Mouse (Mus musculus) hematopoietic stem cell, adult 5-6 weeks (primary cell): ENCODE results near the gene Rlim. TPM values are rescaled to one million over a fixed set of nuclear protein-coding genes. Genes with fewer than 3 reads are reported as not detected.

Source experiments
- ATAC-seq, 2 experiments: fragments of 125-278 bp in 1 of 2; replicated peaks in 1 of 2; 2 replicates each; pipeline ENCODE4 v1.8.0; 2016 to 2017; ENCODE audit warnings: inconsistent platforms in 2 of 2, mild to moderate bottlenecking in 2 of 2, moderate number of reproducible peaks in 2 of 2, low read depth in 1 of 2, moderate TSS enrichment in 1 of 2; ENCODE audit not compliant: low FRiP score in 2 of 2, poor library complexity in 2 of 2, severe bottlenecking in 2 of 2, insufficient read depth in 1 of 2, low TSS enrichment in 1 of 2
- total RNA-seq: library from RNA; stranded (forward); fragments of 172-1452, 232-1000 nt; gene quantifications from 2 replicates; pipeline ENCODE4 v1.2.3, GENCODE M21; 2017

Gene Rlim
- total RNA-seq = 166 and 170 TPM in 2 replicates

DNA sequence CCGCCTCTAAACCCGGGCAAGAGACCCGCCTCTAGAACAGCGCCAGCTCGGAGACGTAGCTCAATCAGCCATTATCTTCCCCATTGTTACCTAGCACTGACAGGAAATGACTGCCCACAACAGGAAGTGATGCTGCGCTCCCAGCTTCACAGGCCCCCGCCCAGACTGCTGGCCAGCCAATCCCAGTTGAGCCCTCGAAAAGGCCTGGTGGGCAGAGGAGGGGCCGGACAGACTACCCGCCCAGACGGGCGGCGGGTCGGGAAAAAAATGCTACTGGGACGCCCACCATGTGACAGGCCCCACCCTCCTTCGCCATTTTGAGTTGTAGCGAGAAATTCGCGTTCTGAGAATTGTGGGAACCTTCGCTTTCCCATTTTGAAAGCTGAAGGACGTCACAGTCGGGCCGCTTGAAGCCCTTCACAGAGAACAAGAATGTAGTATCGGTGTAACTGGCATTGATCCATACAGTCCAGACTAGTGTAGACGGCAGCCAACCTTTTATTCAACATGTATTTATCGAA lies at the start of gene Rlim:
Rlim (minus strand) TSS at position 116 of the 521 bp plus-strand sequence.
- peak; percentile 96 for ATAC-seq

DNA sequence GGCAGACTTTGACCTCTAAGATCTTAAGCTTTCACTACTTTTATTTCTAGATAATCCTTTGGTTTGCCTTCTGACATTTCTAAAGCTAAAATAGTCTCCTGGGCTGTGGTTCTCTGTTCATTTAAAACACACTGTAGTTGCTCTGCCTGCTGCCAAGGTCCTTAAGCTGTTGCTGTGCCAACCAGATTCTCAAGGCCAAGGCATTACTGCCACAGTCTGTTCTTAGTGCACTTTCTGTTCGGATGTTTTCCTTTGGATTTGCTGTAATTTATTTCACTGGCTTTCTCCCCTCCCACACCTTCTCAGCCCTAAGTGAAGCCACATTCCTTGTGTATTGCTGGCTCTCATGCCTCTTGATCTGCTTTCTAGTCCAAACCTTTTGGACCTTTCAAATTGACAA lies 36.1 kb upstream of the Rlim start:
- ATAC-seq = no peak

DNA sequence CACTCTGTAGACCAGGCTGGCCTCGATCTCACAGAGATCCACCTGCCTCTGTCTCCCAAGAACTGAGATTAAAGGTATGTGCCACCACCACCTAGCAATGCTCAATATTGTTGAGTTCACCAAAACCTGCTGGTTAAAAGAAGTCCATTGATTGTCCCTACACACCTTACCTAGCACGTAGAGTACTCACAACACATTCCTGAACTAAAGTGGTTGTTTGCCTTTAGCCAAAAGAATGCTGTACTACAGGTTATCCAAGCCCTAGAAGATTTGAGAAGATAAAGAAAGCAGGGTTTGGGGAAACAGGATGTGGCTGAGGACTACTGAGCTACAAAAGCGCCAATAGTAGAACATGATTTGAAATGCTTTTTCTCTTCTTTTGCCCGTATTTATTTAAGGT lies 34.0 kb upstream of the Rlim start:
- no peak for ATAC-seq

DNA sequence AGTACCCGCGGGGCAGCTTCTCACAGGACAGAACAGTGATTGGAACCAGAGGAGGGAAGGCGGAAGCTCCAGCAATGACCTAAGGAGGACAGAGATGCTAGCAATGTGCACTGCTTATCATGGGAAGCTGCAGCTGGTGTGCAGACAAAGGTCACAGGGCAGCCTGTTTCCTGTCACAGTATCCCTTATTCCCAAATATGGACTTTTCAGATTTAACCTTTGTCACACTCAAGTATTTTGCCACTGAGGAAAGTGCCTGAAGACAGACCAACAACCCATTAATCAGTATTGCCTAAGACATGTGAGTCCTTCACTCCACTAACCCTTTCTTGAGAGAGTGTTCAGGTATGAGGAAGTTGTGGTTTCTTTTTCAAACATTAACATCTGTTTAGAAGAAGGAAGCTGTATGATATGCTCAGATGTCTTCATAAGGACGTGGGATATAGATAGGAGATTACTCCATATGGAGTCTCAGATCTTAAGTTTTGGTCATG lies 32.3 kb upstream of the Rlim start:
- ATAC-seq = peak; percentile 78 to 92

DNA sequence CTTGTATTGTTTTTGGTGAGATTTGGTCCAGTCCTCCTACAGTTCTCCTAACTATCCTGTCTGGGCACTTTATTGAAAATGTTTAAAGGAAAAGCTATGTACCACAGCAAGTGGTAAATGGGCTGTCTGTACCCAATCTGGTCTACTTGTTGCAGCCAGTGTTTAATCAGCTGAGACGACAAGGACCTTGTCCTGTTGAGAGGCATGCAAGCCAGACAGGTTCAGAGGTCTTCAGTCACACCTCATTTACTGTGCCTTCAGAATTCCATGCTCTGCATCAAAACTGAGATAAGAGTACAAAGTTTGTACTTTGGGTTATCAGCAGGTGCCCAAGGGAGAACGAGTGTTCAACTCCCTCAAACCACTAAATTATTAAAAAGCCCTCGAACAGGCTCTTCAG lies 13.7 kb upstream of the Rlim start:
- ATAC-seq = no peak

DNA sequence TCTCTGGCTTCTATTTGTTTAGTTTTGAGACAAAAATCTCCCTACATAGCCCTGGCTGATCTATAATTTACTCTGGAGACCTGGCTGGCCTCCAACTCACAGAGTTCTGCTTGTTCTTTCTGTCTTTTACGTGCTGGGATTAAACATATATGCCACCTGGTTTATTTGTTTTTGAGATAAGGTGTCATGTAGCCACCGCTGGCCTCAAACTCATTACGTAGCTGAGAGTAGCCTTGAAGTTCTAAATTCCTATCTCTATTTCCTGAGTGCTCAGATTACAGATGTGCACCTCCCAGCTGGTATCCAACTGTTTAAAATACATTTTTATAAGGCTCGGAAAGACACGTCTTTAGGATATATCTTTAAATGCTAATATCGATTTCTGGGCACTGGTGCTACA lies 12.8 kb upstream of the Rlim start:
- ATAC-seq = no peak

DNA sequence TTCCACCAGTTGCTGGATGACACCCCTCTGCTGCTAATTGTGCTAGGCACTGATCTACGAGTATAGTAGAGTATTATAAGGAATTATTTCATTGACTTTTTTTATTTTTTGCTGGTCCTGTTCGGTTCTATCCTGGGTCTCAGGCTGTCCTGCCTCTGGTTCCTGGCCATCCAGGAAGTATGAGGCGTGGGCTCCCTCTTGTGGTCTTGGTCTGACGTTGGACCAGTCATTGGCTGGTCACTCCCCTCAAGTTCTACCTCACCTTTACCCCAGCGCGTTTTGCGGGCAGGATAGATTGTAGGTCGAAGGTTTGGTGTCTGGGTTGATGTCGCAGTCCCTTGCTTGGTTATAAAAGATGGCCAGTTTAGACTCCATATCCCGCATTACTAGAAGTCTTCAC lies 10.6 kb upstream of the Rlim start:
- ATAC-seq = peak in 1 of 2 experiments; percentile 51; a peak in 1 of 4 replicates

DNA sequence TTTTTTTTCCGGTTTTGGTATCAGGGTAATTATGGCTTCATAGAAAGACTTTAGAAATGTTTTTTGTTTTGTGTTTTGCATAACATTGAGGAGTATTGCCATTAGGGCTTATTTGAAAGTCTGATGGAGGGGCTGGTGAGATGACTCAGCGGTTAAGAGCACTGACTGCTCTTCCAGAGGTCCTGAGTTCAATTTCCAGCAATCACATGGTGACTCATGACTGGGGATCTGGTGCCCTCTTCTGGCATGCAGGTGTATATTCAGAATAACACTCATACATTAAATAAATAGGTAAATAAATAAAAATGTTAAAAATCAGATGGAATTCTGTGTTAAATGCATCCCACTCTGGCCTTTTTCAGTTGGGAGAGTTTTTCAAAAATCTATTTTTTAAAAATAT lies 9.3 kb upstream of the Rlim start:
- ATAC-seq = no peak

DNA sequence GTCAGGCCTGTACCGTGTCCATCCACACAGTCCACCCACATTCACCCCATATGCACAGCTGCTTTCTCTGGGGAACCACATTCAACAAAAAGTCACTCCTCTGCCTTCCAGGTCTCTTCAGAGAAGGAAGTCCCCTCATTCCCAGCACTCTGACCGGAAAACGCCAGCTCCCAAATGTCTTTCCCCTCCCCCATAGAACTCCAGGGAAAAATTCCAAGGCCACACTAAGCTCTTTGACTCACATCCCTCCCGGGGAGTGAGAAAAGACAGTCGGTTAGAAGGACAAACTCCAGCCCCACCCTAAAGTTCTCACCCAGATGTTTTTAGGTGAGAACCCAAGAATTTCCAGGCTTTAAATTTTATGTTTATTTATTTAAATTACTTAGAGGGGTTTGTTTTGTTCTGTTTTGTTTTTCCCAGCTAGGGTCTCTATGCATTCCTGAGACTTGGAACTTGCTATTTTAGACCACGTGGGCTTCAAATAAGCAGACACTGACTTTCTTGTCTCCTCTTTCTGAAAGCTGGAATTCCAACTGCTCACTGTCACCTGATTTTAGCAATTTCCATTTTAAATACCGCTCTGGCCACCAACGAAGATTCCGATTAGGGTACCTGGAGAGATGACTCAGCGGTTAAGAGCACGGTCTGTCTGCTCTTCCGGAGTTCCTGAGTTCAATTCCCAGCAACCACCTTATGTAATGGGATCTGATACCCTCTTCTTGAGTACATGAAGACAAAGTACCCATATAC lies 6.3 kb upstream of the Rlim start:
- ATAC-seq = no peak

DNA sequence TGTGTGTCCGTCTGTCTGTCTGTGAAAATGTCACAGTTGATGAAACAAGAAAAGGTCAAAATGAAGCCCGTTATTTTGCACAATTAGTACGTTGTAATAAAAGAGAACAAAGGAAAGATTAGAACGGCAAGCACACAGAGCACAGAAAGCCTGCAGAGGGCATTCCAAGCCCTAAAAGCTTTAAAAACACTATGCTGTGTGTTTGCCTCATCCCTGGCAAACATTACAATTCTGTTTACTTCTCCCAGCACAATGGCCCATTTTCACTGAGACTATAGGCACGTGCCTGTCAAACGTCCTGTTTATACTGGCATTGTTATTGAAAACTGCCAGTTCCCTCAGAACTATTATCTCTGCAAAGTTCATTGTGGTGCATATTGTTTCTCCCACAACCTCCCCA lies 5.1 kb upstream of the Rlim start:
- no peak for ATAC-seq

DNA sequence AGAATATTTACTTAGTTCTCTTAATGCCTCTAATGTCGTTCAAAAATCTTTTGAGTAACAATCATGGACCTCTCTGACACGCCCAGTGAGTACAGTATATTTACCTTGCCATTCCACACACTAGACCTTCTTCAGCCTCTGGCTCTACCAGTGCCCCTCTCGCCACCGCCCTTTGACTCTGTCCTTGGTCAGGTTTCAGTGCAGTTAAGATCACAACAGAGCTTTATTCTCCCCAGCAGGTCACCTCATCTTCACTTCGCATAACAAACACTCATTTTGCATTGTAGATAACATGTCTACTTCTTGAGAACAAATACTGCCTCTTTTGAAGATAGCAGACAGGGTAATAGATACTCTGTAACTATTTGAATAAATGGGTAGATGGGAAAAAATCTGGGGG lies 3.9 kb upstream of the Rlim start:
- ATAC-seq = no peak

DNA sequence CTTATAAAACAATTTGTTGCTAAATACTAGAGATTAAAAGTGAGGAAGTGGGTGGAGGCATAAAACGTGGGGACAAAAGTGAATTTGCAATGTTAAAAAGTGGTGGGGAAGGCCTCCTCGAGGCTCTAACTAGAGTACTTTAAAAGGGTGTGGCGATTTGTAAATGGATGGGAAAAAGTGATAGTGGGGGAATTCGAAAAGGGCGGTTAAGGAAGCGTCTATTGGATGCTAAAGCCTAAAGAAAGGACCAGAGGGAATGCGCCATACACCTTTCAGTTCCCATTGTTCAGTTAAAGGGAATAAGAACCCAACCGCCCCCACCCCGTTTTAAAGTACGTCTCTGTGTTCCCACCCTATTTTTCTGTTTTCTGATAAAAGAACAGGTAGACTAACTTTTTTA lies 722 bp upstream of the Rlim start:
- ATAC-seq = no peak

DNA sequence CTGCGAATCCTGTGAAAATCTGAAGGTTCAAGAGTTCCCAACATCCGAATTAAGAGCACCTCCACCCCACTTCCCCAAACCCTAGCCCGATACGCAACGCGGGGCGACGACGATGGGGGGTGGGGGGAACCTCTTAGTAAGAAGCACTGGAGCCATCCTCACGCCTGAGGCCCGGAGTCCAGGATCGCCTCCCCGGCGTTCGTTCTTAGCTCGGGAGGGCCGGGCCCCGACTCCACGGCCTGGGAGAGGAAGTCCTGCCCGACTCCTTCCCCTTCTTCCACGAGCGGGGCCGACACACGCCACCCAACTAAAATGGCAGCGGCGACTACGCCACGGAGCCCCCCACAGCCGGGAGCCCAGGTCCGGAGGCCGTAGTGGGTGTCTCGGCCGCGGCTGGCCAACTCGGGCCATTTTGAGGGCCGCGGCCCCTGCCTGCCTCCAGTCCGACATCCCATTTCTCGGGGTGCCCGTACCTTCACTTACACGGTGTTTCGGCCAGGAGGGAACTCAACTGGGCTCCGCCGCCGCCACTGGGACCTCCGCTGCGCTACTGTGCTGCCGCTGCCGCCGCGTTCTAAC lies 405 bp downstream of the Rlim start:
- peak; percentile 17 to 48 for ATAC-seq

DNA sequence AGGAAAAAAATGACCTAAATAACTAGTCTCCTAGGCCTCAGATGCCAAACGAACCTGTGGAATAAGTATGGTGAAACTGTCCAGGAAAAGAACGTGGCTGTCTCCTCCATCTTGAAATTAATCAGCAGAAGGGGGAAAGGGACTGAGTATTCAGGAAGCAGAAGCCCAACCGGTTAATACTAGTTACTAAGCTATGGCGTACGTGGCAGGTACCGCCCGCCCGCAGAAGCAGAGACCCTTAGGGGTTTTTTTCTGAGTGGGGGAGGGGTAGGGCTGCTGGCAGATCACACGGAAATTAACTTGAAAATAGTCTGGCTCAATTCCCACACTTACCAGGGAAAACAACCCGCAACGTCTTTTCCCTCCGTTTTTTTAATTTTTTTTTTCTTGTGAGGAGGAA lies 1.0 kb downstream of the Rlim start:
- peak; percentile 30 to 31; a peak in 2 of 4 replicates for ATAC-seq

DNA sequence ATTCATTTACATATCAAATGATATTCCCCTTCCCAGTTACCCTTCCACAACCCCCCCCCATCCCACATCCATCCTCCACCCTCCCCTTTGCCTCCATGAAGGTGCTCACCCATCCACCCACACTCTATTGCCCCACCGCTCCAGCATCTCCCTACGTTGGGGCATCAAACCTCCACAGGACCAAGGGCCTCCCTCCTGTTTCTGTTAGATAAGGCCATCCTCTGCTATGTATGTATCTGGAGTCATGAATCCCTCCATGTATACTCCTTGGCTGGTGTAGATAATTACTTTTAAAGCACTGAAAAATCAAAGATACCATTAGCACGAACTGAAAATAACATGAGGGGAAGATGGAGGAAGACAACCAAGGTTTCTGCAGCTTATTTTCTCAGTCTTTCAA lies 41.4 kb downstream of the Rlim start:
- no peak for ATAC-seq

DNA sequence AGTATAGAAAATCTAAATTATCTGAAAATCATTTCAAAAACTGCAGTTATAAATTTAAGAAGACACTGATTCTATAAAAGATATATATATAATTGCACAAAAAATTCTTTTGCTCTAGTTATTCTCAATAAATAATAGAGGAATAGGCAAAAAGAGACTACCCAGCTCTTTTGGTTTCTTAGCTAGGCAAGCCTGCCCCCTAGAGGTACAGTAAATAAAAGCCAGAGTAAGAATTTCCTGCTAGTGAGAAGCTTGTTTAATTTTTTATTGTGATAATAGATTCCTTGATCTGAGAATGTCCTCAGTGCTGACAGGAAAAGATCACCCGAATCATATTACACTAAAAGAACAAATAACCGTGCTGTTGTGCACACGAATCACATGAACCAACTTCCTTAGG lies 43.8 kb downstream of the Rlim start:
- no peak for ATAC-seq

DNA sequence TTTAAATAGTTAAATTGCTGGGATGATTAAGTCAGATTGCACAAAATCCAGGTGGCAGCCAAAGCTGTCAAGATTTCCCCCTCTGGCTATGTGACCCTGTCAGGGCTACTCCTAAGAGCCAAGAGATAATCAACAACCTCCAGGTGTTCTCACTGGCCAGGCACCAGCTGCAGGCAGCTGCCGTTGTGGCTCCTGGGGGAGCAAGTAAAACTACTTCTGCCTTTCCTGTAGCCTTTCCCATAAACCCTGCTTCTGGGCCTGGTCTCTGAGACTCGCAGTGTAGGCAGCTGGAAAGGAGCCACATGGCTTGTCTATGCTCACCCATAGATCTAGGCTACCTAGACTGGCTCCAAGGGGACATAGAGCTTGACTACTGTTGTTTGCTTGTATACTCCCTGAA lies 58.6 kb downstream of the Rlim start:
- no peak for ATAC-seq

DNA sequence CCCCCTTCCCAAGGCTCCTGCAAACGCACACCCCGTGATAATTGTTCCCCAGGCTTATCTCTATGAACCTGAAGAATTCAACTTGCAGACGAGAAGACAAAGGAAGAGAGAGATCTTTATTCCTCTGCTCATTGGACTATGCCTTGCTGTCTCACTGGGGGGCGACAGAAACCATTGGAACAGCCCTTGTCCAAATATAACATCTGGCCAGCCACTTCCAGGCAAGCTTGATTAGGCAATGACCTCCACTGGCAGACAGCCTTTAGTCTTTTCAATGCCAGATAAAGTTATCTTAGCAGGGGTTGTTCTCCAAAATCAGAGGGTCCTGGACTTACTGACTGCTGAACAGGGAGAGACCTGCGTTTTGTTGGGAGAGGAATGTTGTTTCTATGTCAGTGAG lies 62.1 kb downstream of the Rlim start:
- ATAC-seq = no peak

DNA sequence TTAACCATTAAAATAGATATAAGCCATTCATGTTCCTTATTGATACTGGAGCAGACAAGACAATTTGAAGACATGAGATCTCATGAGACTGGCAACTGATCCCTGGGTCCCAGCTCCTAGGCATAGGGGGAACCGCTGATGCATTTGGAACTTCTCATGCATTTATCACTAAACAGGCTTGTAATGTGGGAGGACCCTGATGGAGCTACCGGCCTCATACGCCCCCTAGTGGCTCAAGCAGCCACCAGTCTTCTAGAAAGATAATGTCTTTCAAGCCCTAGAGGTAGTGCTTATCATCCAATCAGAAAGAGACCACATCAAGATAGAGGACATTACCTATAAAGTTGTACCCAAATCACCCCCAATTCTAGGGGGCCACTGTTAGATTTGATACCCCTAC lies 66.3 kb downstream of the Rlim start:
- peak in 1 of 2 experiments; percentile 37; a peak in 1 of 4 replicates for ATAC-seq
